Mouse (Mus musculus): ENCODE measurements at regions not wholly inside any gene's neighbourhood (a gene's known extent, or its start where the extent isn't known, plus 50 kb on each side); places are given as distances from the start of the nearest gene placed in this dataset.

- in situ Hi-C loops (cut with MboI; ENCODE audit: low pct_unique_long_range_greater_than_20kb in 1 of 2, low sequenced_read_pairs in 2 of 2, unreplicated experiment in 1 of 2), result loop anchor here (10.0 to 25.0 kb wide), 2 partner anchors 225 to 238 kb away; no protein-coding TSS in a partner anchor
Measured at GRCm38 (mm10) chr9:97162465-97162864, 51.5 kb upstream of the Slc25a36 start.

All from mouse embryonic stem cell (cell line).